15 mouse cellular contexts compared by ENCODE assay signal in the genomic region with DNA sequence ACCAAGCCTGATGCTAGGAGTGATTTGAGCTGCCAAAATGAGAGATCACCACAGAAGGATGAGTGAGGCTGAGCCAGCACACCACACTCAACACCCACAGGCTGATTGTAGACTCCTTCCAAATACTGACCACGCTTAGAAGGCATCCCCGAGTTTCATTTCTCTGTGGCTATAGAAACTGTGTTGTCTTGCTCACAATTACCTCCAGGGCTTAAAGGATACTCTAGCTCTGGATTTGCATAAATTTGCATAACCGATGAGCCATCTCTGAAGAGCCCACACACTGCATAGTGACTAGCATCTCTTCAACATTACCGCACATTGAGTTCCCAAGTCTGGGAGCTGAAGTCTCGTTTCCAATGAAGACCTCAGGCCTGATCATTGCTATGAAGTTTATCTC.
DNase-seq lines count a peak whose midpoint lies in the region; ATAC-seq lines count a peak whose summit lies in the region.
"Had no signal": no experiment of that assay in that cellular context is flagged by ENCODE, and none has a peak within 500 bp of the region (broad histone marks: within the 10 kb centered on the region; RNA-seq: fewer than 3 reads in every experiment).

No protein-coding gene starts in this region.

- H3K9ac ChIP-seq in hindbrain, embryonic 12.5 days: no peak overlapping the region
- no peak overlapping the region for H3K9ac ChIP-seq in midbrain, embryonic 16.5 days (ENCODE audit: low read depth, low read length)
- H3K9ac ChIP-seq: limb, embryonic 15.5 days had no signal

- H3K27ac ChIP-seq in hindbrain, embryonic 12.5 days: peak overlapping the region; percentile 71
- no peak overlapping the region for H3K27ac ChIP-seq in midbrain, embryonic 16.5 days (ENCODE audit: low read length)
- H3K27ac ChIP-seq: heart, adult 2 months; limb, embryonic 15.5 days had no signal

- DNase-seq in frontal cortex, postnatal 25 days (ENCODE audit: low spot score in 2 of 2): no peak
- DNase-seq in brain, adult 2 months (ENCODE audit: low read depth, low spot score): peak; percentile 42
- DNase-seq in urinary bladder, adult 2 months (ENCODE audit: low spot score): no peak
- no peak for DNase-seq in lung, adult 18-20 months
- DNase-seq in spleen, adult 12 weeks (ENCODE audit: low spot score): no peak
- DNase-seq: cerebellum, adult 9-11 months; heart, adult 2 months; heart, postnatal 4 days; right cerebral cortex, postnatal 25 days had no signal

- H3K36me3 ChIP-seq in hindbrain, embryonic 12.5 days: no peaks in the 10 kb centered on the region
- no peaks in the 10 kb centered on the region for H3K36me3 ChIP-seq in midbrain, embryonic 16.5 days (ENCODE audit: control insufficient read depth, insufficient read depth, low read length)
- H3K36me3 ChIP-seq: limb, embryonic 15.5 days had no signal

- ATAC-seq in frontal cortex, adult (ENCODE audit: low TSS enrichment): peak; percentile 90
- peak; percentile 69 for ATAC-seq in hindbrain, embryonic 12.5 days (ENCODE audit: low FRiP score)
- ATAC-seq in midbrain, embryonic 16.5 days: peak; percentile 83
- ATAC-seq: activated CD4-positive, CD25-positive, alpha-beta regulatory T cell, adult 4 months; lung, postnatal 0 days had no signal

- WGBS in hindbrain, embryonic 12.5 days: 45% methylated on average over 5 of the region's 5 CpGs
- WGBS in midbrain, embryonic 16.5 days: 18% methylated on average over 5 of the region's 5 CpGs

- no peaks in the 10 kb centered on the region for H3K27me3 ChIP-seq in hindbrain, embryonic 12.5 days
- H3K27me3 ChIP-seq in midbrain, embryonic 16.5 days (ENCODE audit: control insufficient read depth, insufficient read depth, low read depth, low read length): no peaks in the 10 kb centered on the region
- H3K27me3 ChIP-seq: limb, embryonic 15.5 days had no signal

- no peak overlapping the region for H3K4me3 ChIP-seq in hindbrain, embryonic 12.5 days
- no peak overlapping the region for H3K4me3 ChIP-seq in midbrain, embryonic 16.5 days (ENCODE audit: low read depth, low read length)
- H3K4me3 ChIP-seq: heart, adult 2 months; limb, embryonic 15.5 days had no signal

- 0 out of 2 replicates have a peak, but pooled peaks cover 4% of the 10 kb centered on the region for H3K9me3 ChIP-seq in hindbrain, embryonic 12.5 days (replicated peaks)
- no peaks in the 10 kb centered on the region; the same call in 1 of the 2 replicates for H3K9me3 ChIP-seq in midbrain, embryonic 16.5 days (replicated peaks; ENCODE audit: control insufficient read depth, low read length, poor library complexity, severe bottlenecking)
- H3K9me3 ChIP-seq: limb, embryonic 15.5 days had no signal

- no peak overlapping the region for H3K4me2 ChIP-seq in hindbrain, embryonic 12.5 days (replicated peaks)
- no peak overlapping the region for H3K4me2 ChIP-seq in midbrain, embryonic 16.5 days (ENCODE audit: low read length)
- H3K4me2 ChIP-seq: limb, embryonic 15.5 days had no signal

- H3K4me1 ChIP-seq in hindbrain, embryonic 12.5 days: peaks cover 18% of the 10 kb centered on the region
- peaks cover 4% of the 10 kb centered on the region for H3K4me1 ChIP-seq in midbrain, embryonic 16.5 days (ENCODE audit: control insufficient read depth, insufficient read depth, low read length)
- H3K4me1 ChIP-seq: limb, embryonic 15.5 days had no signal
